Mouse (Mus musculus): Measurements from ENCODE around the gene Ppm1h.

Ppm1h gene

GRCm38 (mm10) chr10:122736835-122737234 lies 58.3 kb downstream of the Ppm1h start:
- in situ Hi-C loops (cut with MboI; ENCODE audit: low pct_unique_long_range_greater_than_20kb in 1 of 2, low sequenced_read_pairs in 2 of 2, unreplicated experiment in 1 of 2): no loop called here

GRCm38 (mm10) chr10:122738526-122738925 lies 60.0 kb downstream of the Ppm1h start:
- in situ Hi-C loops (cut with MboI; ENCODE audit: low pct_unique_long_range_greater_than_20kb in 1 of 2, low sequenced_read_pairs in 2 of 2, unreplicated experiment in 1 of 2): no loop called here

GRCm38 (mm10) chr10:122739037-122739436 lies 60.5 kb downstream of the Ppm1h start:
- in situ Hi-C loops (cut with MboI; ENCODE audit: low pct_unique_long_range_greater_than_20kb in 1 of 2, low sequenced_read_pairs in 2 of 2, unreplicated experiment in 1 of 2): no loop called here

- in situ Hi-C loops (cut with MboI; ENCODE audit: low pct_unique_long_range_greater_than_20kb in 1 of 2, low sequenced_read_pairs in 2 of 2, unreplicated experiment in 1 of 2): no loop called here
These were observed 61.6 kb downstream of the Ppm1h start for GRCm38 (mm10) chr10:122740117-122740516.

DNA sequence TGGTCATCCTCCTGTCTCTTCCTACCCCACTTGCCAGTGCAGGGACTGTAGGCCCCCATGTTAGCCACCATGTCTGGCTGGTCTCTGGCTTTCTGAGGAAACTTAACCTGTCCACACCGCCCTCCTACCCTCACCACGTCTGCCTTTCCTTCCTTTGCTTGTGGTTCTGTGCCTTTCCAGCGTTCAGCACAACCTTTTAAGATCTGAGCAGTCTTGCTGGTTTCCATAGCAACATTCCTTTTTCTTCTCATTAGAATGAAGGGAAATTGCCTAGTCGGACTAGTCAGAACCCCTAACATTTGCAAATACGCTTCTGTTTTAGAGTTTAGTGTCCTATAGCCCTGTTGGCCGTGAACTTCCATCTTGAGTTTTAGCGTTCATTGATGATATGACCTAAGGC lies 62.6 kb downstream of the Ppm1h start:
- in situ Hi-C loops (cut with MboI; ENCODE audit: low pct_unique_long_range_greater_than_20kb in 1 of 2, low sequenced_read_pairs in 2 of 2, unreplicated experiment in 1 of 2): no loop called here

- in situ Hi-C loops (cut with MboI; ENCODE audit: low pct_unique_long_range_greater_than_20kb in 1 of 2, low sequenced_read_pairs in 2 of 2, unreplicated experiment in 1 of 2): no loop called here
These were observed 63.6 kb downstream of the Ppm1h start for GRCm38 (mm10) chr10:122742136-122742535.

DNA sequence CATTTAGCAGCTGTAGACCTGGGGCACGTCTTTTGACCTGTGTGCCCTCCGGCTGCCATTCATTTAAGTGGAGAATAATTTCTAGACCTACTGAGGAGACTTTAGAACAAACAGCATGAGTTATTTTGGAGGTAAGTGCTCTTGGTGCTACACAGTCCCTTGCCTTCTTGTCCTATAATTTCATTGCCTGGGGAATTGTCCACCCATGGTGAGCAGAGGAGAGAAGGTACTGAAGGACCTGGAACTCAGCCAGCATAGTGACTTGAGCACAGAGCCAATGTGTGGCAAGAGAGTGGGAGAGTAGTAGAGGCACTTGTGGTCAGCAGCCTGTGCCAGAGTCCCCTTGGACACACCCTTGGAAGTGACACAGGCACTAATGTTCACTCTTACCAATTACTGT lies 64.8 kb downstream of the Ppm1h start:
- in situ Hi-C loops (cut with MboI; ENCODE audit: low pct_unique_long_range_greater_than_20kb in 1 of 2, low sequenced_read_pairs in 2 of 2, unreplicated experiment in 1 of 2): no loop called here

- in situ Hi-C loops (cut with MboI; ENCODE audit: low pct_unique_long_range_greater_than_20kb in 1 of 2, low sequenced_read_pairs in 2 of 2, unreplicated experiment in 1 of 2): no loop called here
These were observed 66.4 kb downstream of the Ppm1h start for GRCm38 (mm10) chr10:122744970-122745369.

DNA sequence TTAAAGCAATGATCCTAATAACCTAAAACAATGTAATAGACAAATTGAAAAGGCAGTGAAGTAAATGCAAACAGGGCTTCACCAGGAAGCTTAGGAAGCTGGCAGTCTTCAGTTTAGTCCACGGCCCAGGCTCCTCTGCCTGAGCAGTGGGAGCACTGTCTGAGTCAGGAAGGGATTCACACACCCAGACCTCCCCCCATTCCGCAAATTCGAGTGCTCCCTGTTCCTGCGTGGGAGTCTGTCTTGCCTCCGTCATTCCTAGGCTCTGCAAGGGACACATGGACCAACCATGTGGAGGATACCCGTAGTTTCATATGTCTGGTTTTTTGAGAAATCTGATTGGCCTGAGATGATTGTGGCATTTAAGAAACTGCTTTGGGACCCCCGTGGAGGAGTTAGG lies 67.6 kb downstream of the Ppm1h start:
- in situ Hi-C loops (cut with MboI; ENCODE audit: low pct_unique_long_range_greater_than_20kb in 1 of 2, low sequenced_read_pairs in 2 of 2, unreplicated experiment in 1 of 2): no loop called here

- in situ Hi-C loops (cut with MboI; ENCODE audit: low pct_unique_long_range_greater_than_20kb in 1 of 2, low sequenced_read_pairs in 2 of 2, unreplicated experiment in 1 of 2): no loop called here
These were observed 68.8 kb downstream of the Ppm1h start for GRCm38 (mm10) chr10:122747151-122747925.

GRCm38 (mm10) chr10:122748361-122748951 lies 69.9 kb downstream of the Ppm1h start:
- in situ Hi-C loops (cut with MboI; ENCODE audit: low pct_unique_long_range_greater_than_20kb in 1 of 2, low sequenced_read_pairs in 2 of 2, unreplicated experiment in 1 of 2): no loop called here

- in situ Hi-C loops (cut with MboI; ENCODE audit: low pct_unique_long_range_greater_than_20kb in 1 of 2, low sequenced_read_pairs in 2 of 2, unreplicated experiment in 1 of 2): no loop called here
These were observed 70.5 kb downstream of the Ppm1h start for GRCm38 (mm10) chr10:122749071-122749470.

DNA sequence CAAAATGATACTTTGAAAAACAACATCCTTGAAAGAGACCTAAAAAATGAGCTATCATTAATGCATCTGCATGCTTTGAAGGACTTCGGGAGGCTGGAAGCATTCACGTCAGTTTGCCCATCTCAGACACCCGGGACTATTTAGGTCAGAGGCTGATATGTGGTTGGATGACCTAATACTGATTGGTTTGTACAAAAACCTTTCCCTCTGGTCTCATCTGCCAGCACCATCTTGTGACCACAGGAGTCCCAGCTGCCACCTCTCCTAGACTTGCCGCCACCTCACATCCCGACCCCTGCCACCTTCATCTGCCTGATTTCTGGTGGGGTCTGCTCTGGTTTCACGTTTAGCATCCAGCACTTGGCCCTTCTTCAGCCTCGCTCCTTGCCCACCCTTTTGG lies 71.3 kb downstream of the Ppm1h start:
- in situ Hi-C loops (cut with MboI; ENCODE audit: low pct_unique_long_range_greater_than_20kb in 1 of 2, low sequenced_read_pairs in 2 of 2, unreplicated experiment in 1 of 2): no loop called here

DNA sequence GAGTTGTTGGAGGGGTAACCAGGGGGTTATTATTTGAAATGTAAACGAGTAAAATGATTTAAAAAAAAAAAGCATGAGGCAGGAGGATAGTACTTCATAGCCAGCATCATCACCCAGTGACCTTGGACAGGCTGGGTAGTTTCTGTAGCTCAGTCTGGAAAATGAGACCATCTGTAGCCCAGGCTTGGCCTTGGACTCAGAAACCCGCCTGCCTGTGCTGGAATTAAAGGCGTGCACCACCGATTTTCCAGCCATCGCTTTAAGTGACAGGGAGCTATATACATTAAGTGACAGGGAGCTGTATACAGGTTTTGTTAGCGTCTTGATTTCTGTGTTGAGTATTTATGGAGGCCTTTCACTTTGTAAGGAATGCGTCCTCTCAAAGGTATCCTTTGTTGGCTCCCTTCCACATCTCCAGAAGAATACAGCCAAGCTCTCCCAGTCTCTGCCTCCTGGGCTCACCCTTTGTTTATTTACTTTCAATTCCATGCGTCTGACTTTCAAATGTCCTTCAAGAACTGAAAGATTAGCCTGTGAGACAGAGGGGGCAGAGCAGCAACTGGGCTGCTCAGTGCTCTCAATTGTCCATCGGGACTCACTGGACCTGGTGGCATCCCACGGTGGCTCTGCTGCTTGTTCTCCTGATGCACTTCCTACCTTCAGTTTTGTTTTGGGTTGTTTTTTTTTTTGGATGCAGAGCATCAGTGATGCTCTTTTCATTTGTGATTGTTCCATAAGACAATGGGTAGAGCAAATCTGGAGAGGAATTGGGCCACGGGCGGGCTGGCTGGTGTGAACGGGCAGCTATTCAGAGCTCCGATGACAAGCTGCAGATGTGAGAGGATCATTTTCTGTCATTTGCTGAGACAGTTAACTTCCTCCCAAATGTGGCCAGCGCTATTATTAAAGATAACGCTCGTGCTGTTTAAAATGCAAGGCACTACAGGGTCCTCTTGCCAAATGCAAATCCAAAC lies 74.7 kb downstream of the Ppm1h start:
- in situ Hi-C loops (cut with MboI; ENCODE audit: low pct_unique_long_range_greater_than_20kb in 1 of 2, low sequenced_read_pairs in 2 of 2, unreplicated experiment in 1 of 2): no loop called here

GRCm38 (mm10) chr10:122753924-122754307 lies 75.4 kb downstream of the Ppm1h start:
- in situ Hi-C loops (cut with MboI; ENCODE audit: low pct_unique_long_range_greater_than_20kb in 1 of 2, low sequenced_read_pairs in 2 of 2, unreplicated experiment in 1 of 2): no loop called here

GRCm38 (mm10) chr10:122754967-122755366 lies 76.4 kb downstream of the Ppm1h start:
- in situ Hi-C loops (cut with MboI; ENCODE audit: low pct_unique_long_range_greater_than_20kb in 1 of 2, low sequenced_read_pairs in 2 of 2, unreplicated experiment in 1 of 2): no loop called here

GRCm38 (mm10) chr10:122756879-122757530 lies 78.4 kb downstream of the Ppm1h start:
- in situ Hi-C loops (cut with MboI; ENCODE audit: low pct_unique_long_range_greater_than_20kb in 1 of 2, low sequenced_read_pairs in 2 of 2, unreplicated experiment in 1 of 2): no loop called here

- in situ Hi-C loops (cut with MboI; ENCODE audit: low pct_unique_long_range_greater_than_20kb in 1 of 2, low sequenced_read_pairs in 2 of 2, unreplicated experiment in 1 of 2): no loop called here
These were observed 79.2 kb downstream of the Ppm1h start for GRCm38 (mm10) chr10:122757727-122758126.

DNA sequence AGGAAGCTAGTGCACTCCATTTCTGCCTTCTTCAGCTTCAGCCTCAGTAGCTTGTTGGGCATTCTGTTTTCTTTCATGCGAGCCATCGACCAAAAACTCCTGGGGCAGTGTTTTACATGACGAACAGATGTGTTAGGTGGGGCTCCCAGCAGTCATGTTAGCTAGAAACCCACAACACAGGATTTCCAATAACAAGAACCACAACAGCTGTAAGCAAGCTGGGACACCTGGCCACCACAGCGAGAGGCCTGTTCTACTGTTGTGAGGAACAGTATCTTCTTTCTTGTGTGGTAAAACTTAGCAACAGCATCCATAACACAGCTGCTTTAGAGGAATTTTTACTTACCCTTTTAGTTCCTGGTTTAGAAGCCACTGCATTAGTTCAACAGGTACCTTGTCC lies 79.8 kb downstream of the Ppm1h start:
- in situ Hi-C loops (cut with MboI; ENCODE audit: low pct_unique_long_range_greater_than_20kb in 1 of 2, low sequenced_read_pairs in 2 of 2, unreplicated experiment in 1 of 2): no loop called here
